Mouse (Mus musculus): ENCODE measurements at regions not wholly inside any gene's neighbourhood (a gene's known extent, or its start where the extent isn't known, plus 50 kb on each side); places are given as distances from the start of the nearest gene placed in this dataset.
A peak's percentile ranks its signal among the peaks of the same experiment; 100 is the strongest.
"Not testable (repeated sequence)": the region's sequence is repeated elsewhere in the genome, so short reads cannot be mapped to it uniquely, and the experiment has no call there.

DNA sequence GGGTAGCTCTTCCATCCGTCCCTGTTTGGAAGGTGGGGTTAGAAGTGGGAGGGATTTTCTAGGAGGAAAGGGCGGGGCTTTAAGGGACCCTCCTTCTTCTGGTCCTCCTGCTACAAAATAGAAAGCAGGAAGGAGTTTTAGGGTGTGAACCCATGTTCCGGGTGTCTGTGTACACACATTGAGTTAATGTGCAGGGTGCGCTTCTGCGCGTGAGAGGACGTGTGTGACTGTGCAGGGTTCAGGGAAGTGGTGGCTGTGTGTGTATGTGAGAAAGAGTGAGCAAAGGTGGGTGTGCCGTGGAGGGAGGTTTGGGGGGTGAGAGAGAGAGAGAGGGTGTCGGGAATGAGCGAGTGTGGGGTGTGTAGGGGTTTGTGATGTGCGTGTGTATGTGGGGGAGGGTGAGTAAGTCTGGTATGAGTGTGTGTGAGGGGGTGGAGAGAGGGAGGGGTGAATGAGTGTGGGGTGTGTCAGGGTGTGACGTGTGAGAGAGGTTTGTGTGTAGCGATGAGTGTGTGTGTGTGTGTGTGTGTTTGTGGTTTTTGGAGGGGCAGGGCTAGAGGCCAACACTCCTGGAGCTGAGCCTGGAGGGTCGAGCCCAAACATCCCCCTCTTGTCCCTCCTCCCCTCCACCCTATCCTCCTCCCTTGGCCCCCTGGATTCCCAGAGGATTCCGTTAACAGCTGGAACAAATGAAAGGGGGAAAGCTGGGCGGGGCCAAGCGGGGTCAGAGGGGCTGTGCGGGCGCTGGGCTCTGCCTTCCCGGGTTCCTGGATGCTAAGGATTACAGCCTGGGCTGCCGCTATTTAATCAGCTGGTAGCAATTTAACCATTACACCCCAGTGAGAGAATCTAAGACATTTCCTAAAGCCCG, 95.3 kb upstream of the Med13l start:
- DNase-seq: peak; percentile 57

DNA sequence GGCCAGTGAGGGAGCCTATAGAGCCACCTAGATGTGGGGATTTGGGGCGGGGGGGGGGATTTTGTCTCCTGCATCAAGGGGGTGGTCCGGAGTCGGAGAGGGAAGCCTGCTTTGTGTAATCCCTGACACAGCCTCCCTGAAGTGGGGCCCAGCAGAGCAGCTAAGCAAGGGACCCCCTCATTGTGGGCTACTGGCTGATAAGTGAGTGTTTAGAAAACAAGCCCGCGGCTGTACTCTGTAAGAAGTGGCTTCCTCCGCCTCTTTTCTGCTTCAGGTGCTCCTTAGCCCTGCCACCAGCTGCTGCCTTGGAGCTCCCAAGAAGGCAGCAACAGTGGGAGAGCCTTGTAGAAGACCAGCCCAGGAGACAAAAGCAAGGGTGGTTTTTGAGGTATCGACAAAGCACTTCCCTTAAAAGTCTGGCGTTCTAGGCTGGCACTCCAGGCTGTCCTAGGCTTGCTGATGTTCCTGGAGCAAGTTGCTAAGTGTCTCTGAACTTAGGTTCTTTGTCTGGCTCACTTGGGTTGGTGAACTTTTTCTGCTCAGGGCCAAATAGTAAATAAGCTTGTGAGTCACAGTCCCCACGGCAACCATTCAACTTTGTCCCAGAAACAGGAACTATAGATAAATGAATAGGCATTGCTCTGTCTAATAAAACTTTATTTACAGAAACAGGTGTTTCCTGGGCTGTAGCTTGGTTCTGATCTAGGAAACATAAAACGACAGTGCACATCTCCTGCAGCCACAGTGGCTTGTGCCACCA, 94.3 kb upstream of the Med13l start:
- DNase-seq: no peak

DNA sequence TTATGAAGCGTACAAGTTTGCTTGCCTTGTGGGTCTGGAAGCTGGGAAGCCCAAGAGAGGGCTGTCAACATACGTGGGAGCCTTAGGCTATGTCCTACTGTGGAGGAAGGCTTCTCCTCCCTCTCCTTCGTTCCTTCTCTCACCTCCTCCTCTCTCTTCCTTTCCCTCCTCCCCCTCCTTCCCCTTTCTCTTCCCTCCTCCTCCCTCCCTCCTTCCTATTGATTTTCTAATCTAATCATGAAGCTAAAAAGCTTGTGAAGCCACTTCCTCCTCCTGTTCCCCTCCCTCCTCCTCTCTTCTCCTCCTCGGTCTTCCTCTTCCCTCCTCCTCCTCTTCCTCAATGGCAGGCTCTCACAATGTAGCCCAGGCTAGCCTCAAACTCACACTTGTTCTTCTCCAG, 91.7 kb upstream of the Med13l start:
- no peak for DNase-seq

DNA sequence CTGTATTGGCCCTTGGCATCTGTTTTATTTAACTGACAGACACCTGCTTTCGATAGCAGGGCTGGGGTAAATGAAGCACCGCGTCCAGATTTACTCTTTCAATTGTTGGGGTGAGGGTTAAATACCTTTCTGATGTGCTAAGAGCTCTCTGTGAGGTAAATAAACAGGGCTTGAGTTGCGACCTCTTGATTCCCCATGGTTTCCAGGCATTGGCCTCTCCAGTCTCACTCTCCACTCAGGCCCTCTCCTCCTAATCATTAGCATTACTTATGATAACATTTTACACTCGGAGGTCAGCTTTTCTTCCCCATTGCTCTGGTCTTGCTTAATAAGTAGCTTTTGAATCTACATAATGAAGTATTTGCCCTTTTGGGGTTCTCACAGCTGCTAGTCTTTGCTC, 88.9 kb upstream of the Med13l start:
- no peak for DNase-seq

DNA sequence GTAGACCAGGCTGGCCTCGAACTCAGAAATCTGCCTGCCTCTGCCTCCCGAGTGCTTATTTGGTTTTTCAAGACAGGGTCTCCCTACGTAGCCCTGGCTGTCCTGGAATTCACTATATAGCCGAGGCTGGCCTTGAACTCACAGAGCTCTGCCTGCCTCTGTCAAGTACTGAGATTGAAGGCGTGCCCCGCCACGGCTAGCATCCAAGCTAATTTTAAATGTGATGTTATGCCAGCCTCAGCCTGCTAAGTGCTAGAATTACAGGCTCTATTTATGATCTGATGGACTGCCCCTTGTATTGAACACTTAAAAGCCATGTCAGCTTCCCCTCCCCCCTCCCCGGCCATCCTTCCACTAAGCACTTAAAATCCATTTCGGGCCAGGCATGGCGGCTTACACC, 88.2 kb upstream of the Med13l start:
- no peak for DNase-seq

DNA sequence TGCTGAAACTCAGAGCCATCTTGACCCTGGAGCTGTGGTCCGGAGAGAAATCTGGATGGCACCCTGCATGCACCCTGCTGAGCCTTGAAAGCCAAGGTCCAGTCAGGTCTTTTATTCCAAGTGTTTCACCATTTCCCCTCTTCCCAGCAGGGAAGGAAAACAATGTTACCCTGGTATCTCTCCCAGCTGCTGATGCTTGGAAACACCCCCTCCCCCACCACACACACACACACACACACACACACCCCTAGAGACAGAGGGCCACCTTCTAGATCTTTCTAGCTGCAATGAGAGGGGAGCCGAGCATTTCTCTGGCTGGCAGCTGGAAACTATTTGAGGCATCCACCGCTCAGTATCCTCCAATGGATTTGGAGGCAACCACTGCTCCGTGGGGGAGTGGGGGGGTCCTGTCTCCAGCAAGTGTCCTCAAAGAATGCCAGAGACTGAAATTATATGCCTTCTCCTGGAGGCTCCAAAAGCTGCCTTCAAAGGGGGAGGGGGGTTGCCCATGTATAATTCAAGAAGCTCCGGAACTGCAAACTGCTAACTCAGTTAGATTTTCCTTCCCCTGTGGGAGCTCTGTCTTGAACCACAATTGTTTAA, 87.2 kb upstream of the Med13l start:
- DNase-seq: no peak

DNA sequence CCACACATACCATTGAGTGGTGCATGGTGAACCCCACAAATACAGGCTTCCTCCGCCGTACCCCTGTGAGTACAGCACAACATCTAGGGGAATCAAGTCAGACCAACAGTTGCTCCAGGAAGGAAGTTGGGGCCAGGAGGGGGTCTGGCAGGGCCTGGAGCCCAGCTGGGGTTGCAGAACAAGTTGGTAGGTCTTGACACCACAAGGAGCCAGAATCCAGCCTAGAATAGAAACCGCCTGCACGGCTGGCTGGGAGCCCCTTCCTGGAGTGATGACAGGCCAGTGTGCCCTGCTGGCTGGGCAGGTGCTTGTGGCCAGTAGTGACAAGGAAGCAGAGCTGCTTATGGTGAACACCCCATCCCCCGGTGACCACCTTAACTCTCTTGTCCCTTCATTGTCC, 83.9 kb upstream of the Med13l start:
- no peak for DNase-seq

DNA sequence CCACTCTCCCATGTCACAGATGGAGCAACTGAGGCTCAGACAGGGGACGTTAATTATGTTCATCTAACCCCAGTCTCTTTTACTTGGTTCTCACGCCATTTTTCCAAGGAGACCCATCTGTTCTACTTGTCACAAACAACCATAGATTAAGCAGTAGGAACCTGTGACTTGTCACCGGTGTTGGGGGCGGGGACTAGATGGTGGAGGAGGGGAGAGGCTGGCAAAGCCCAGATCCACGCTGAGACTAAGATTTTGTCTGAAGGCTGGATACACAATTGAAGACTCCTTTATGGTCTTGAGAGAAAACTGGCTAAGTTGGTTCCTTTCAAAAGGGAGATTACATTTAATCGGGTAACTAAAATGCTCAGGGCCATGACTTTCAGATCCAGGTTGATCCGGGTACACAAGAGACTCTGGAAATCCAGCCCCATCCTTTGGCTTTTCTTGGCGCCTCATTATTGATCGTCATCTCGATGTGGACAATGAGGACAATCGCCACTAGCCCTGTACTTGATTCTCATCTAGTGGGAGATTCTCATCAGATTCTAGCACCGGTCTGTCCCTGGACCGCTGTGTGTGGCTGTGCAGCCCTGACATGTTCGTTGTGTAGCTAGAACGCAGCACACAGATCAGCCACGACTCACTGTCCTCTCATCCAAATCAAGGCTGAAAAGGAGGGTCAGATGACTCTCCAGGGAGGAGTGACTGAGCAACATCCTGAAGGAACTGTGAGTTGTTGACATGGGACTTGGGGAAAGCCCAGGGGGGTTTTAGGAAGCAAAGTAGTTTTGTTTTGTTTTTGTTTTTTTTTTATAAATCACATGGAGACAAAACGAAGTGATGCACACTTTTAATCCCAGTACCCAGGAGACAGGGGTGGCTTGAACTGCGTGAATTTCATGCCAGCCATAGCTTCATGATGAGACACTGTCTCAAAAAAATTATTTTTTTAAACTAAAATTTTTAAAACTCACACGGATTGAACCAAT, 83.1 kb upstream of the Med13l start:
- no peak for DNase-seq

DNA sequence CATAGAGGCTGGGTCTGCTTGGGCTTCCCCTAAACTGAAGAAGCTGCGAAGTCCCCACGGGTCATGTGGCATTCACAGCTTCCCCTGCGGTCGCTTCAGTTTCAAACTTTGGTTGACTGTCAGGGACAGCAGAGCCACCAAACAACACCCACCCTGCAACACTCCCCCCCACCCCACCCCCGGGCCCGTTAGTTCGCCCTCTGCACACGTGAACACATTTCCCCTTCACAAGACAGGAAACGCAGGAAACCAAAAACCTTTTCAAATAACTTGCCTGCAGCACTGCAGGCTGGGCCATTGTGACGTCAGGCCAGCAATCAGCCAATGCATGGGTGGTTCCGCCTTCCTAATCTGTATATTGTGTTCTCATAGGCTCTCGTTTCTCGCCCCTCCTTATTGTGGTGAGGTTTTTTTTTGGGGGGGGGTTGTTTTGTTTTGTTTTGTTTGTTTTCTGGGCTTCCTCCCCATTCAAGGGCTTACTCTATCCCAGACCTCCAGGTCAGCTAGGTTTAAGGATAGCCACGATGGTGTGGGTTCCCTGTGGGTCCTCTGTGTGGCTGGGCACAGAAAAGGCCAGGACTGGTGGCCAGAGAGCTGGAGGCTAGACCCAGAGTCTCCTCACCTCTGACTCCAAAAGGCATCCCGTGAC, 82.2 kb upstream of the Med13l start:
- DNase-seq: peak; percentile 70

DNA sequence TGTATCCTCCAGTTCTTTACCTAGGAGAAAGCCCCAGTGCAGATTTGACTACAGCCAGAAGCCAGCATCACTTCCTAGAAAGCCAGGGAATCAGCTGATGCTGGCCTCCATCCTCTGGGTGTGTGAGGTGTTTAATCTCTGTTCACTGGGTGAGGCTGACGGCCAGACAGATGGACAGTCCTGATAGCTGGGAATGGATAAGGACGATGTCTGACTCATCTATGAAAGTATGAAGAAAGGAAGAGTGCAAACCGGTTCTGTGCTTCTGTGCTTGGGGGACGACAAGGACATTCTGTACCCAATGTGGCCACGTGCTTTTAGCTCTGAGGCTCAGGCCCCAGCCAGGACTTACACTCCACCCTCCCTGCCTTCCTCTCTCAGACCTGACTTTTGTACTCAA, 80.5 kb upstream of the Med13l start:
- no peak for DNase-seq

DNA sequence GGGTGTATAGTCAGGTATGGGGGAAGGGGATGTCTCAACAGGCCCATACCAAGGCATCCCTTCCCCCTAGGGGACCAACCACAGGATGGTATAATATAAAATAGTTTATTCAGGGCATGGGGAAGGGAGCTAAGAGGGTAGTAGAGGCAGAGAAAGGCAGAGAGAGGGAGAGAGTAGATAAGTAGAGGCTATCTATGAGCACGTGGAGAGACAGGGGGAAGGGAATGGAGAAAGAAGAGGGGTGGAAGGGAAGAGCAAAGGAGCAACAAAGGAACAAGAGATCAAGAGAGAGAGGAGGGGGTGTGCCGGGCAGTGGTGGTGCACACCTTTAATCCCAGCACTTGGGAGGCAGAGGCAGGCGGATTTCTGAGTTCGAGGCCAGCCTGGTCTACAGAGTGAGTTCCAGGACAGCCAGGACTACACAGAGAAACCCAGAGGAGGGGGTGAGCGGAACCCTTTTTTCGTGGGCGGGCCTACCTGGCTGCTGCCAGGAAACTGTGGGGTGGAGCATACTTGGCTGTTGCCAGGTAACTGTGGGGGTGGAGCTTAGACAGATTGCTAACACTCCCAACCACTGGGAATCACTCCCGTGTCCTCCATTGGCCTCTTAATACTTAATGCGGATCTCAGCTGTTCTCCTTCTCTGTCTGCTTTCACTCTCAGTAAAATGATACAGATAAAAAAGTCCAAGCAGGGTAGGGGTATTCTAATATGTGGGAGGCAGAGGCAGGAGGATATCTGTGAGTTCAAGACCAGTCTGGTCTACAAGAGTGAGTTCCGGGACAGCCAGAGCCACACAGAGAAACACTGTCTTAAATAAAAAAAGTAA, 79.3 kb upstream of the Med13l start:
- DNase-seq: no peak

DNA sequence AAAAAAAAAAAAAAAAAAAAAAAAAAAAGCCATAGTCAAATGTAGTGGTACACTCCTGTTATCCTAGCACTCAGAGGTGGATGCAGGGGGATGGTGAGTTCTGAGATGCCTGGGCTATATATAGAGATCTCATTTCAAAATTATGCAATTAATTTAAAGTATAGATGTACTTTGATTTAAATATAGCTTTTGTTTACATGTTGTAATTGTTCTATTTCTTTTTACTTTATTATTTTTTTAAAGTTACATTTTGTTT, 78.8 kb upstream of the Med13l start:
- DNase-seq: no peak

DNA sequence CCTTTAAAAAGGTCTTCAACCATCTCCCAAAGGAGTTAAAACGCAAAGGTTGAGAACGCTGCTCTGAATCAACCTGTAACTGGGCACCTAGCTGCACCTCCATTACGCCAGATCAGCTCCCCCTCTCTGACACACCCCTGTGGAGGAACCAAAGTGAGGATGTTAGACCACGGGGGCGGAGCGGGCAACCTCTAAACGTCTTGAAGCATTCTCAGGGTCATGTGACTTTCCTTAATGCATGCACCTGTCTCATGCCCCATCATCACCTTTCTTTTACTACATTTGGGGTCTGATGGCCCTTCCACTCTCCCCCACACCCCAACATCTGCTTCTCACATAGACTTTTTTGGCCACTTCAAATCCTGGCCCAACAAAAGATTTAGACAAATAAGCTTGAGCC, 77.9 kb upstream of the Med13l start:
- no peak for DNase-seq

DNA sequence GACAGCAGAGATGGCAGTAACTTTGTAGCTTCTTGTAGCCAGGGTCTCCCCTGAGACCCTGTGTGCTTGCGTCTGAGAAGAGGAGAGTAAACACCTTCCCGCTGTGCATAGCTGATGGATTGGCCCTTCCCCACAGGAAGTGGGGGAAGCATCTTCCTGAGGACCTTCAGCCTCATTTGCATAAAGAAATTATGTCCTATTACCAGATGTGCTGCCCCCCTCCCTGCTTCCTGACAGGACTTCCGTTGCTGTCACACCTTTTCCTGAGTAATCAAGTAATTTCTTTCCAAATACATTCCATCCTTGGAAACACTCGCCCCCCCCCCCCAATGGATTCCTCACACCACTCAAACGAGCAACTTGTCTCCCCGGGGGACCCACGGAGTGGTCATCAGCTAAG, 77.5 kb upstream of the Med13l start:
- no peak for DNase-seq

DNA sequence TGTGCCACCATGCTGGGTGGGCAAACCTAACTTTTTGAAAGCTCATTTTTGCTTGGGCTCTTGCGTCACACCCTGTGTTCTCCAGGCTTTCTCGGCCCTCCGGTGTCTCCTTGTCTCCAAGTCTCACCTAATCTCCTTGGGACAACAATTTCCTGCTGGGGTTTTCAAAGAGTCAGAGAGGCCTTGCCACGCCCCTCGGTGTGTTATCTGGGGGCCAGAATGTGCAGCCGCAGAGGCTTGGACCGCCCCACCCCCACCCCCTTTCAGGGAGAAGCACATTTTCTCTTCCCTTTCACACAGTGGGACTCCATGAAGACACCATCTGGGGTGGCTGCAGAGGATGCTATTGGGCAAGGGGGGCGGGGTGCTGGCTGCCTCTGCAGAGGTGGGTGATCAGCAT, 76.9 kb upstream of the Med13l start:
- no peak for DNase-seq

DNA sequence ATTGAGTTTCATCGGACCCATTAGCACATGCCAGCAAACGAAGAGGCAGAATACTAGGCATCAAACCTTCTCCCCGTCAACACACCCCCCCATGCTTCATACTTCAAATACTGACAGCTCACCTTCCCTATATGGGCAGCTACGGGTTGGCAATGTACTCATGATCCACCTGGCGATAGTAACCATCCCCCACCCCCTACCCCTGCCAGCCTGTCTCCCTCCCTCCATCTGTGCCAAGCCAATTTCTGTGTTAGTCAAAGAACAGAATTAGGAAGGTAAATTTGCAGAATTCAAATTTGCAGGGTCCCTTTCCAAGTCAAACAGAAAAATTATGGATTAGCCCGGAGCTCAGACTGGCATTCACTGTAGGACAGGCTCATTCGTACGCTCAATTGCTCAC, 75.3 kb upstream of the Med13l start:
- no peak for DNase-seq

DNA sequence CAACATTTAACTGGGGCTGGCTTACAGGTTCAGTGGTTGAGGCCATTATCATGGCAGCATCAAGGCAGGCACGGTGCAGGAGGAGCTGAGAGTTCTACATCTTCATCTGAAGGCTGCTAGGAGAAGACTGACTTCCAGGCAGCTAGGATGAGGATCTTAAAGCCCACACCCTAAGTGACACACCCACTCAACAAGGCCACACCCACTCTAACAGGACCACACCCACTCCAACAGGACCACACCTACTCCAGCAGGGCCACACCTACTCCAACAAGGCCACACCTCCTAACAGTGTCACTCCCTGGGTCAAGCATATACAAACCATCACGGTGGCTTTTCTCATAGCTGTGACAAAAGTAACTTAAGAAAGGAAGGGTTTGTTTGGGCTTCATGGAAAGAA, 68.0 kb upstream of the Med13l start:
- not testable (repeated sequence) for DNase-seq

DNA sequence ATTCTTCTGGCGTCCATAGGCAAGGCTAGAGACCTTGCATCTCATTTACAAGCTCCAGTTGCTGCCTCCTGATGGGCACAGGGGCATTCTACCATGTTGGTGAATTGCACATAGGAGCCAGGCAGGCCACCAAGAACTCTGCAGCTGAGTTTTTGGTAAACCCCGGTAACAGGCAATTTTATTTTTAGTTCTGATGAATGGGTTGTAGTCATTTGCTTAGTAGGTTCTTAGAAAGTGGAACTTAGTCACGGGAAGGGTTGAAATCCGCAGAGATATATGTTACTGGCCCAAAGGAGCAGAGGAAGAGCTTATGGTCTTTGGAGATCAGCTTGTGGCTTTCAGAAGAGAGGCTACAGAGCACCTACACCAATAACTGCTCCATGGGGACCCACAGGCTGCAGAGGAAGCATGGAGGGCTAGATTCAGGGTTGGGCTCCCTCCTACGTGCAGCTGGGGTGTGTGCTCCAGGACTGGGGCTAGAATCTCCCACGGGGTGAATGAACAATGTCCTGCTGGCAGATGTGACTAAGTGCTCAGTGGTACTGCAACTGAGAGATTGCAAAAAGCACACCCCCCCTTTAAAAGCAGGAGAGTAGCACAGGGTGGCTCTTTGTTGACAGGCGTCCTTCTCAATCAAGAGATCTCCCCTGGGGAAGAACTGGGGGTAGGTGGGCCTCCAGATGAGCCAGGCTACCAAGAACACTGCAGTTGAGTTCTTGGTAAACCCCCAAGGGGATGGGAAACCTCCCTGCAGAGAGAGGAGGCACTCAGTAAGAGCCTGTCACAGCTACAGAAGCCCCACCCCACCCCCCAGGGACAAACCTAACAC, 65.6 kb upstream of the Med13l start:
- DNase-seq: no peak

DNA sequence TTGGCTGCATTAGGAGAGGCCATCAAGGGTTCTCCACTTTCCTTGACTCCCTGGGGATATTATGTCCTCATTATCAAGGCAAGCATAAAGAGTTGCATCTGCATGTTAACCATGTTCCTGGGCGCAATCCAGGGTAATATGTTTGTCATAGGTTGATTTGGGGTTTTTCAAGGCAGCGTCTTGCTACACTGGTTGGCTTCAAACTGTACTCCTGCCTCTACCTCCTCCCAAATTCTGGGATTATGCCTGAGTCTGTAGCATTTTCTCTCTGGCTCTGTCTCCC, 65.1 kb upstream of the Med13l start:
- no peak for DNase-seq

DNA sequence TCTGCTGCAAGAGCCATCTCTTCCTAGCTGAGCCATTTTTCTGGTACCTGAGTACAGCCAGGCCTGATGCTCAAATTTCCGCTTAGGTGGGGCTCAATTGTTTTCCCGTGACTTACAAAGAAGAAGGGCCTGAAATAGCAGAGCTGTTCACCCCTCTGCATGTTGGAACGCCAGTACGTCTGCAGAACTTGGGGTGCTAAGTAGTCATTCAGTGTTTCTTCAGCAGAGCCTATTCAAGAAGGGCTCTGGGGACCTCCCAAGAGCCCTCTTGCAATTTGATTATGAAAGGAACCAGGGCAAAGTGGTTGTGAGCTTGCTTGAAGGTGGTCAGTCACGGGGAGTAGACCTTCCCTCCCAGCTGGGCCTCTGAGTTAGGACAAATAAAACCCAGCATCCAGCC, 58.9 kb upstream of the Med13l start:
- no peak for DNase-seq

DNA sequence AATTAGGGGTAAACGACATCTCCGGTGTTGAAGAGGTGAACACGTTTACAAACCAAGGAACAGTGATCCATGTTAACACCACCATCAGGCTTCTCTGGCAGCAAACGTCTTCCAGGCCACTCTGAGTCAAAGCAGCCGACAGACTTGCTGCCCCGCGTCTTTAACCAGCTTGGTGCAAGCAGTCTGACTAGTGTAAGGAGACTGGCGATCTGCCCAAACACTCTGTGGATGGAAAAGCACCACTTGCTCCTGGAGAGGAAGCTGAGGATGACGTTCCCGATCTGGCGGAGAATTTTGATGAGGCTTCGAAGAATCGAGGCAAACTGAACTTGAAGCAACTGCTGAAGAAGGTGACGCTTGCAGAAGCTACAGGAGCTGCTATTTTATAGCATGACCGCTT, 57.5 kb upstream of the Med13l start:
- DNase-seq: peak; percentile 70

Measured in lung, postnatal 14 days (tissue).